In genomic region chr12:53248796-53249195, GRCm38 (mm10) we compare ENCODE assay signal across 8 mouse cellular contexts. TPM values are rescaled to one million over a fixed set of nuclear protein-coding genes. Genes with fewer than 3 reads are reported as not detected.
A peak's percentile ranks its signal among the peaks of the same experiment; 100 is the strongest.
DNase-seq lines count a peak whose midpoint lies in the region; ATAC-seq and TF ChIP-seq lines count a peak whose summit lies in the region.
"Had no signal": no experiment of that assay in that cellular context is flagged by ENCODE, and none has a peak within 500 bp of the region (broad histone marks: within the 10 kb centered on the region; RNA-seq: fewer than 3 reads in every experiment).

No protein-coding gene starts in this region.

- peak overlapping the region; percentile 66 for H3K4me3 ChIP-seq in forebrain, postnatal 0 days (ENCODE audit: low read depth, low read length)
- H3K4me3 ChIP-seq in liver, embryonic 15.5 days (replicated peaks) = peak overlapping the region; percentile 27; the same call in 1 of the 2 replicates

- peaks cover 20% of the 10 kb centered on the region; the same call in 1 of the 2 replicates for H3K27me3 ChIP-seq in forebrain, postnatal 0 days (ENCODE audit: insufficient read depth, low read length)
- peaks cover 92% of the 10 kb centered on the region for H3K27me3 ChIP-seq in liver, embryonic 15.5 days

- H3K4me2 ChIP-seq in forebrain, postnatal 0 days (ENCODE audit: low read depth) = peak overlapping the region; percentile 98
- peak overlapping the region; percentile 44 for H3K4me2 ChIP-seq in liver, embryonic 15.5 days

- peak; percentile 28 to 37 for DNase-seq in layer of hippocampus, postnatal 10 days (ENCODE audit: low spot score in 2 of 2)
- DNase-seq in layer of hippocampus, adult 8-10 months (ENCODE audit: low spot score in 2 of 2) = no peak
- peak; percentile 17 to 18 for DNase-seq in cerebellum, postnatal 25 days
- DNase-seq in forebrain, postnatal 0 days = peak; percentile 35
- DNase-seq in yolk sac, embryonic 10.5 days (ENCODE audit: low spot score) = peak; percentile 9
- DNase-seq in gastrocnemius, adult 8-10 months (ENCODE audit: low spot score in 2 of 2) = no peak

- no peaks in the 10 kb centered on the region for H3K36me3 ChIP-seq in forebrain, postnatal 0 days (ENCODE audit: insufficient read depth)
- H3K36me3 ChIP-seq in liver, embryonic 15.5 days (replicated peaks) = no peaks in the 10 kb centered on the region

- no peak for ATAC-seq in forebrain, postnatal 0 days
- ATAC-seq in liver, embryonic 15.5 days (ENCODE audit: insufficient read depth) = no peak

- no peak for TF ChIP-seq CTCF in forebrain, postnatal 0 days (IDR thresholded peaks at IDR 0.05; ENCODE audit: low read depth)

- H3K9me3 ChIP-seq in forebrain, postnatal 0 days (ENCODE audit: low read length) = no peaks in the 10 kb centered on the region
- H3K9me3 ChIP-seq in liver, embryonic 15.5 days (replicated peaks) = no peaks in the 10 kb centered on the region

- H3K9ac ChIP-seq in forebrain, postnatal 0 days = peak overlapping the region; percentile 72
- no peak overlapping the region for H3K9ac ChIP-seq in liver, embryonic 15.5 days

- peaks cover 15% of the 10 kb centered on the region for H3K4me1 ChIP-seq in forebrain, postnatal 0 days (ENCODE audit: insufficient read depth)
- peaks cover 4% of the 10 kb centered on the region; the same call in 1 of the 2 replicates for H3K4me1 ChIP-seq in liver, embryonic 15.5 days (replicated peaks)

- peak overlapping the region; percentile 83 for H3K27ac ChIP-seq in forebrain, postnatal 0 days (ENCODE audit: low read depth, low read length)
- no peak overlapping the region for H3K27ac ChIP-seq in liver, embryonic 15.5 days (replicated peaks)

- WGBS in forebrain, postnatal 0 days = 0% methylated on average over 15 of the region's 15 CpGs
- 2% methylated on average over 15 of the region's 15 CpGs for WGBS in liver, embryonic 15.5 days (ENCODE audit: insufficient replicate concordance)

RNA-seq across cellular contexts. Expression of gene Npas3, which starts 0.3 kb away (rescaled TPM):
- total RNA-seq in layer of hippocampus, postnatal 10 days (2021) = 10 to 100 TPM; 42.9 to 61.7 TPM
- 10 to 100 TPM; 20.9 to 30.4 (median 26.6) TPM for total RNA-seq in layer of hippocampus, adult 8-10 months (2022)
- total RNA-seq in forebrain, postnatal 0 days (2014; rRNA removed) = 15.4 and 28.3 TPM in 2 replicates
- polyA plus RNA-seq in forebrain, postnatal 0 days (2015; fragmentation: Nextera tagmentation; extraction: Ambion mirVana) = 11.7 and 16.6 TPM in 2 replicates
- 0.10 and 0.33 TPM in 2 replicates for polyA plus RNA-seq in liver, embryonic 15.5 days (2015; fragmentation: Nextera tagmentation; extraction: Ambion mirVana)
- total RNA-seq in gastrocnemius, adult 8-10 months (2022) = under 1 TPM in 1 of 4 experiments, not detected in 3; 0.07 TPM
- total RNA-seq: liver, adult 2 months had no signal

Comparison
In these comparisons a context has a peak if more than half of its experiments do, and no peak if none do; other contexts are left out.
1. DNase-seq: peak in layer of hippocampus, postnatal 10 days (2 of 2), cerebellum, postnatal 25 days (2 of 2), forebrain, postnatal 0 days (single experiment) and yolk sac, embryonic 10.5 days (single experiment); none in layer of hippocampus, adult 8-10 months (0 of 2) and gastrocnemius, adult 8-10 months (0 of 2).
2. RNA of gene Npas3, which starts 0.3 kb away (total RNA-seq): 42.9 to 61.7 TPM in layer of hippocampus, postnatal 10 days, 15.4 to 28.3 TPM in forebrain, postnatal 0 days and 20.9 to 30.4 TPM in layer of hippocampus, adult 8-10 months; 0.07 TPM in gastrocnemius, adult 8-10 months; every median in the first group is over 10 times any median in the second.